Mouse (Mus musculus) ES-E14 (cell line): Measurements from ENCODE around the gene Flot2. TPM values are rescaled to one million over a fixed set of nuclear protein-coding genes. Genes with fewer than 3 reads are reported as not detected.

Experiments used
- DNase-seq: peaks from one replicate; pipeline ENCODE4 v3.0.0-alpha.2; 2013; ENCODE audit warnings: low read depth, low spot score
- H3K27ac ChIP-seq: 2 replicates; pipeline ENCODE4 v1.5.1; 2012; ENCODE audit warnings: low read depth, mild to moderate bottlenecking, low read length, moderate library complexity, mixed read lengths; ENCODE audit not compliant: poor library complexity, insufficient read depth, severe bottlenecking
- H3K36me3 ChIP-seq: 2 replicates; pipeline ENCODE4 v1.6.1; 2012; ENCODE audit warnings: mild to moderate bottlenecking, low read length, moderate library complexity, mixed read lengths; ENCODE audit not compliant: control insufficient read depth, poor library complexity, insufficient read depth, severe bottlenecking
- H3K4me1 ChIP-seq, 2 experiments: fragments of 150-350 bp in 1 of 2; sonication (generic) in 1 of 2; 2 replicates each; pipeline ENCODE4 v1.6.1; 2012; ENCODE audit warnings: low read length in 2 of 2, mild to moderate bottlenecking in 1 of 2, mixed read lengths in 1 of 2; ENCODE audit not compliant: control insufficient read depth in 2 of 2, insufficient read depth in 2 of 2, poor library complexity in 1 of 2
- H3K4me3 ChIP-seq, 2 experiments: fragments of 150-350 bp in 1 of 2; sonication (generic) in 1 of 2; 2 replicates each; pipeline ENCODE4 v1.5.1; 2012; ENCODE audit warnings: low read length in 2 of 2, low read depth in 1 of 2, mild to moderate bottlenecking in 1 of 2, mixed read lengths in 1 of 2; ENCODE audit not compliant: insufficient read depth in 1 of 2, poor library complexity in 1 of 2, severe bottlenecking in 1 of 2
- H3K9ac ChIP-seq: 2 replicates; pipeline ENCODE4 v1.6.1; 2012; ENCODE audit warnings: low read depth, mild to moderate bottlenecking, low read length, mixed read lengths; ENCODE audit not compliant: poor library complexity, insufficient read depth, severe bottlenecking
- H3K9me3 ChIP-seq: fragments of 150-350 bp; sonication (generic); 2 replicates; pipeline ENCODE4 v1.6.1; 2012; ENCODE audit warnings: low read depth, mild to moderate bottlenecking, low read length; ENCODE audit not compliant: control insufficient read depth, insufficient read depth
- CHD2 ChIP-seq: IDR thresholded peaks from 2 replicates; pipeline ENCODE4 v1.6.1; 2014; ENCODE audit warnings: mild to moderate bottlenecking, low read depth, low read length, inconsistent platforms
- HCFC1 ChIP-seq: IDR thresholded peaks from 2 replicates; pipeline ENCODE4 v1.6.1; 2012; ENCODE audit warnings: low read length, inconsistent platforms, borderline replicate concordance; ENCODE audit not compliant: insufficient read depth
- MAFK ChIP-seq: IDR thresholded peaks from 2 replicates; pipeline ENCODE4 v1.6.1; 2014; ENCODE audit warnings: mild to moderate bottlenecking, low read depth, low read length, inconsistent platforms; ENCODE audit not compliant: insufficient read depth
- ZC3H11A ChIP-seq: IDR thresholded peaks from 2 replicates; pipeline ENCODE4 v1.6.1; 2012; ENCODE audit warnings: low read depth, mild to moderate bottlenecking, inconsistent platforms, low read length, borderline replicate concordance
- ZNF384 ChIP-seq: IDR thresholded peaks from 2 replicates; pipeline ENCODE4 v1.6.1; 2012; ENCODE audit warnings: low read depth, low read length, inconsistent platforms
- in situ Hi-C, 2 experiments: fragments of 600-800 bp; cut with MboI; formaldehyde crosslinking; loops; one replicate each; pipeline ENCODE4 v1.15.1; 2025; ENCODE audit warnings: low sequenced_read_pairs in 2 of 2, inconsistent platforms in 1 of 2; ENCODE audit not compliant: unreplicated experiment in 2 of 2
- total RNA-seq: library from RNA; depleted of rRNA; stranded (reverse); fragments of 300-350 nt; gene quantifications from 2 replicates; pipeline ENCODE4 v1.2.3, GENCODE M21; 2012

Gene Flot2
- total RNA-seq, 1 experiment: 31.9 TPM

- Histone ChIP-seq H3K27ac (no peak overlapping the region), H3K36me3 (peaks cover 17% of the 10 kb centered on the region), H3K4me3 (no peak overlapping the region), H3K4me1 (peaks cover 0 to 7% of the 10 kb centered on the region in 2 experiments; a peak in 1 of 4 replicates), H3K9me3 (no peaks in the 10 kb centered on the region), H3K9ac (no peak overlapping the region)
- in situ Hi-C loops: no loop called here
- peak; percentile 59 for DNase-seq
- TF ChIP-seq ZC3H11A (no peak), HCFC1 (no peak), ZNF384 (no peak), CHD2 (no peak), MAFK (no peak)
Measured at GRCm38 (mm10) chr11:78072425-78073130, 34.8 kb downstream of the Flot2 start.

- TF ChIP-seq MAFK (no peak), HCFC1 (no peak), CHD2 (no peak), ZNF384 (no peak), ZC3H11A (no peak)
- no peak overlapping the region for H3K9ac ChIP-seq
- in situ Hi-C loops: no loop called here
- no peak overlapping the region for H3K27ac ChIP-seq
- H3K9me3 ChIP-seq: no peaks in the 10 kb centered on the region
- no peak overlapping the region for H3K4me3 ChIP-seq
- H3K36me3 ChIP-seq: peaks cover 17% of the 10 kb centered on the region
- H3K4me1 ChIP-seq: peaks cover 0 to 7% of the 10 kb centered on the region in 2 experiments; a peak in 1 of 4 replicates
- no peak for DNase-seq
Measured at GRCm38 (mm10) chr11:78073577-78074276, 36.0 kb downstream of the Flot2 start.

- in situ Hi-C loops: no loop called here
- Histone ChIP-seq H3K36me3 (peaks cover 17% of the 10 kb centered on the region), H3K4me3 (no peak overlapping the region)
Measured at GRCm38 (mm10) chr11:78074277-78074652, 36.5 kb downstream of the Flot2 start.

GRCm38 (mm10) chr11:78074666-78075065, 36.9 kb downstream of the Flot2 start:
- no peak overlapping the region for H3K4me3 ChIP-seq
- peaks cover 17% of the 10 kb centered on the region for H3K36me3 ChIP-seq
- in situ Hi-C loops: no loop called here
- TF ChIP-seq CHD2: no peak
- H3K4me1 ChIP-seq: peaks cover 0 to 7% of the 10 kb centered on the region in 2 experiments; a peak in 1 of 4 replicates
- no peak overlapping the region for H3K27ac ChIP-seq
- DNase-seq: no peak
- H3K9me3 ChIP-seq: no peaks in the 10 kb centered on the region
- H3K9ac ChIP-seq: no peak overlapping the region

More at GRCm38 (mm10) chr11:78074277-78074652, 36.5 kb downstream of the Flot2 start:
- DNase-seq: no peak
- Histone ChIP-seq H3K9ac (no peak overlapping the region), H3K4me1 (peaks cover 0 to 7% of the 10 kb centered on the region in 2 experiments; a peak in 1 of 4 replicates), H3K9me3 (no peaks in the 10 kb centered on the region), H3K27ac (no peak overlapping the region)
- TF ChIP-seq ZNF384 (no peak), HCFC1 (no peak), ZC3H11A (no peak), MAFK (no peak), CHD2 (no peak)
